Mouse (Mus musculus) liver, postnatal 0 days (tissue): Measurements from ENCODE around the gene Kcnip3. TPM values are rescaled to one million over a fixed set of nuclear protein-coding genes. Genes with fewer than 3 reads are reported as not detected.

Experiments used
- ATAC-seq: fragments of 200-750 bp; cut with Nextera tagmentation; 2 replicates; pipeline ENCODE4 v1.8.0; 2017; ENCODE audit warnings: mild to moderate bottlenecking, moderate library complexity
- DNase-seq: peaks from one replicate; pipeline ENCODE4 v3.0.0-alpha.2; 2016
- H3K27ac ChIP-seq: fragments of 300-500 bp; sonication (generic); 2 replicates; pipeline ENCODE4 v1.5.1; 2014; ENCODE audit warnings: antibody characterized with exemption, moderate library complexity, mild to moderate bottlenecking, low read depth
- H3K27me3 ChIP-seq: fragments of 300-500 bp; sonication (generic); 2 replicates; pipeline ENCODE4 v1.6.1; 2014; ENCODE audit warnings: low read length, control low read depth, mixed read lengths; ENCODE audit not compliant: insufficient read depth
- H3K36me3 ChIP-seq: fragments of 300-500 bp; sonication (generic); replicated peaks from 2 replicates; pipeline ENCODE4 v1.6.1; 2014; ENCODE audit warnings: mild to moderate bottlenecking, control low read depth, low read length, moderate library complexity, mixed read lengths; ENCODE audit not compliant: insufficient read depth
- H3K4me1 ChIP-seq: fragments of 300-500 bp; sonication (generic); 2 replicates; pipeline ENCODE4 v1.6.1; 2014; ENCODE audit warnings: antibody characterized with exemption, mild to moderate bottlenecking, control low read depth; ENCODE audit not compliant: insufficient read depth
- H3K4me2 ChIP-seq: fragments of 300-500 bp; sonication (generic); 2 replicates; pipeline ENCODE4 v1.6.1; 2014; ENCODE audit warnings: low read depth, mild to moderate bottlenecking, low read length, moderate library complexity, mixed read lengths
- H3K4me3 ChIP-seq: fragments of 300-500 bp; sonication (generic); 2 replicates; pipeline ENCODE4 v1.5.1; 2014; ENCODE audit warnings: low read depth, low read length
- H3K9ac ChIP-seq: fragments of 300-500 bp; sonication (generic); replicated peaks from 2 replicates; pipeline ENCODE4 v1.6.1; 2014; ENCODE audit warnings: mild to moderate bottlenecking, moderate library complexity
- H3K9me3 ChIP-seq: fragments of 300-500 bp; sonication (generic); 2 replicates; pipeline ENCODE4 v1.6.1; 2016; ENCODE audit warnings: mild to moderate bottlenecking, control low read depth, low read length, mixed read lengths
- CTCF ChIP-seq: sonication (generic); IDR thresholded peaks from 2 replicates; pipeline ENCODE4 v1.5.1; 2016; ENCODE audit warnings: antibody characterized with exemption, low read depth
- EP300 ChIP-seq: IDR thresholded peaks from 2 replicates; pipeline ENCODE4 v1.6.1; 2016; ENCODE audit warnings: antibody characterized with exemption, low read depth, mild to moderate bottlenecking
- WGBS: fragments of 180-500 bp; shearing (Covaris S2); extraction: QIAGEN DNeasy Blood & Tissue Kit; methylation state at CpG from one replicate; pipeline ENCODE4 v1.1.7; 2014; ENCODE audit not compliant: insufficient replicate concordance; 5-methylcytosine and 5-hydroxymethylcytosine counted together
- polyA plus RNA-seq: library from polyadenylated mRNA; unstranded; fragments of >200 nt; fragmentation: Nextera tagmentation; extraction: Ambion mirVana; gene quantifications from 2 replicates; pipeline ENCODE4 v1.2.1, GENCODE M21; 2015

Kcnip3 gene
- polyA plus RNA-seq, 1 experiment from 2014 or later, result 0.23 TPM

DNA sequence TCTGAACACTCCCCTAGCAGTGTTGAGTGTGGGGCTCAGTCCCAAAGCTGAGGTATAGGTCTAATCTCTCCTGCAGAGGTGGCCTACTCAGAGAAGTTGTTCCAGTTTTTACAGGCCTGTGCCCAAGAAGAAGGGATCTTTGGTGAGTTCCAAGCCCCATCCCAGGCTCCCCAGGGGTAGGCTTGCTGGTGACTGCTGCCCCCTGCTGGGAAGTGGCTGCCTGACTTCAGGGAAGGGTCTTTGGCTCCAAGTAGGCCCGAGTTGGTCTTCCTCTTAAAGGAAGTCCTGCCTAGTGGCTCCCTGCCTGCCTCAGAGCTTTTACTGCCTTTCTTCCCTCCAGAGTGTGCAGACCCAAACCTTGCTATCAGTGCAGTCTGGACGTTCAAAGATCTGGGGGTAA, 86.8 kb downstream of the Kcnip3 start:
- H3K4me1 ChIP-seq, result peaks cover 2% of the 10 kb centered on the region; the same call in 1 of the 2 replicates
- no peaks in the 10 kb centered on the region for H3K9me3 ChIP-seq
- peaks cover 16% of the 10 kb centered on the region for H3K36me3 ChIP-seq
- no peak overlapping the region for H3K27ac ChIP-seq
- peak; percentile 29; the same call in 1 of the 2 replicates for ATAC-seq
- DNase-seq, result peak; percentile 66
- no peaks in the 10 kb centered on the region for H3K27me3 ChIP-seq
- H3K9ac ChIP-seq, result no peak overlapping the region
- TF ChIP-seq CTCF (peak; percentile 77), EP300 (no peak)
- H3K4me2 ChIP-seq, result no peak overlapping the region
- H3K4me3 ChIP-seq, result no peak overlapping the region
- WGBS, result 30% methylated on average over 2 of the region's 2 CpGs

DNA sequence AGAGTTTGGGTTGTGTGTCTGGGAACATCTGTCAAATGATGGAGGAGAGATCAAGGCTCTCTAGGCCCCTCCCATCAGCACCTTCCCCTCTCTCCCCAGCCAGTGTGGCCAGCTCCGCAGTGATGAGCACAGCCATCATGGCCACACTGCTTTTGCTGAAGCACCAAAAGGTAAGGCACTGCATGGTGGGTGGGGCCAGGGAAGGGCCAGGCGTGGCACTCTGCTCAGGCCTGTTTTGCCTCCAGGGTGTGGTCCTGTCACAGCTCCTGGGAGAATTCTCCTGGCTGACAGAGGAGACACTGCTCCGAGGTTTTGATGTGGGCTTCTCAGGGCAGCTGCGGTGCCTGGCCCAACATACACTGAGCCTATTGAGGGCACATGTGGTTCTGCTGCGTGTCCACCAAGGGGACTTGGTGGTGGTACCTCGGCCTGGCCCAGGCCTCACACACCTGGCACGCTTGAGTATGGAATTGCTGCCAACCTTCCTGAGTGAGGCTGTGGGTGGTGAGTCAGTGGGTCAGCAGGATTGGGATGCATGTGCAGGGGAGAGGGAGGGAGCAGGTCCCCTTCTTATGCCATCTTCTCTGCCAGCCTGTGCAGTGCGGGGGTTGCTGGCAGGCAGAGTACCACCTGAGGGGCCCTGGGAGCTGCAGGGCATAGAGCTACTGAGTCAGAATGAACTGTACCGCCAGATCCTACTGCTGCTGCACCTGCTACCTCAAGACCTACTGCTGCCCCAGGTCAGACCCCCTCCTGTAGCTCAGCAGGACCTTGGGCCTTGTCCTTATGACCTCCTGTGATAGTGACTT, 88.2 kb downstream of the Kcnip3 start:
- DNase-seq, result no peak
- Histone ChIP-seq H3K4me1 (peaks cover 2% of the 10 kb centered on the region; the same call in 1 of the 2 replicates), H3K9me3 (no peaks in the 10 kb centered on the region), H3K27me3 (0 out of 2 replicates have a peak, but pooled peaks cover 3% of the 10 kb centered on the region), H3K4me3 (no peak overlapping the region), H3K9ac (no peak overlapping the region), H3K4me2 (no peak overlapping the region), H3K36me3 (peaks cover 16% of the 10 kb centered on the region), H3K27ac (no peak overlapping the region)
- 79% methylated on average over 9 of the region's 9 CpGs for WGBS
- no peak; the same call in 1 of the 2 replicates for ATAC-seq
- TF ChIP-seq EP300 (no peak), CTCF (no peak)

DNA sequence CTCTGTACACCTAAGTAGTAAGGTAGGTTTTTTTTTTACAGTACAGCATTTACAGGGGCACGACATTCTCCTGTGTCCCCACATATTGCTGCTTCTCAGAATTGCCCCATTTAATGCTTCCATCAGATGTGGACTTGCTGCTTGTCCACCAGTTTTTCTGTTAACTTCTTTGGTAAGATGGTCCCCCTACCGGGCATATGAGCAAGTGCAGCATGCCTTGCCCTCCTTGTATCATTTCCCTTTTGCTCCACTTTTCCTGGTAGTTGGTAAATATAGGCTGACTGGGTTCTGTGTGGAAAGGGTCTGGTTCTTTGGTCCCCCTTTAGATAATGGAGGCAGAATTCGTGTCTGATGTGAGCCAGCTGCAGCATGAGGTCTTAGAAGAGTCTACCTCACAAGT, 91.7 kb downstream of the Kcnip3 start:
- H3K9ac ChIP-seq, result no peak overlapping the region

DNA sequence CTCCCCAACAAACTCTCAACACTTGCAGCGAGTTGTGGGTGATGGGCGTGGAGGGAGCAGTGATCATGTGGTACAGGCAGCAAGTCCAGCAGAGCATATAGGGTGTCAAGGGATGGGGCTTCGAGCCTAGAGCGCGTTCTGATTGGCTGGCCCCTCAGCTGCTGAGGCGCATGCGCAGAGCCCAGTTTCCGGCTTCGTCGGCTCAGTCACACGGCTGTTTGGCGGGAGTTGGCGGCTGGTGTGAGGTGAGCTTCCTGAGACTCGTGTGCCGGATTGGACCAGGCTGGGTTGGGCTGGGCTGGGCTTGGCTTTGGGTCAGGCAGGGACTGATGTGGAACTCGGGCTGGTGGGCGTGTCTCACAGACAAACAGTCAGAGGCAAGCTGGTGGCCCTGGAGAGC, 96.9 kb downstream of the Kcnip3 start, which contains the start of gene Gpat2:
Gpat2 (plus strand) TSS at position 223 of the 400 bp plus-strand sequence.
- H3K4me1 ChIP-seq, result no peaks in the 10 kb centered on the region
- H3K27me3 ChIP-seq, result 0 out of 2 replicates have a peak, but pooled peaks cover 3% of the 10 kb centered on the region
- H3K27ac ChIP-seq, result no peak within 1 kb of the TSS
- no peak within 1 kb of the TSS for H3K4me2 ChIP-seq
- no peak within 1 kb of the TSS for H3K4me3 ChIP-seq
- H3K9me3 ChIP-seq, result no peaks in the 10 kb centered on the region
- DNase-seq (no peak), ATAC-seq (no peak)
- 81% methylated on average over 17 of the region's 17 CpGs for WGBS
- no peak within 1 kb of the TSS for H3K9ac ChIP-seq
- no peaks in the 10 kb centered on the region for H3K36me3 ChIP-seq
- TF ChIP-seq EP300 (no peak), CTCF (no peak)

More for the DNA sequence above, 91.7 kb downstream of the Kcnip3 start:
- Histone ChIP-seq H3K4me3 (no peak overlapping the region), H3K4me2 (no peak overlapping the region), H3K27me3 (0 out of 2 replicates have a peak, but pooled peaks cover 3% of the 10 kb centered on the region), H3K9me3 (no peaks in the 10 kb centered on the region), H3K4me1 (peaks cover 2% of the 10 kb centered on the region; the same call in 1 of the 2 replicates), H3K27ac (no peak overlapping the region), H3K36me3 (0 out of 2 replicates have a peak, but pooled peaks cover 2% of the 10 kb centered on the region)
- no peak for TF ChIP-seq EP300
- peak; percentile 84 for TF ChIP-seq CTCF
- DNase-seq (peak; percentile 36), ATAC-seq (no peak)
- WGBS, result 17% methylated on average over 3 of the region's 3 CpGs

DNA sequence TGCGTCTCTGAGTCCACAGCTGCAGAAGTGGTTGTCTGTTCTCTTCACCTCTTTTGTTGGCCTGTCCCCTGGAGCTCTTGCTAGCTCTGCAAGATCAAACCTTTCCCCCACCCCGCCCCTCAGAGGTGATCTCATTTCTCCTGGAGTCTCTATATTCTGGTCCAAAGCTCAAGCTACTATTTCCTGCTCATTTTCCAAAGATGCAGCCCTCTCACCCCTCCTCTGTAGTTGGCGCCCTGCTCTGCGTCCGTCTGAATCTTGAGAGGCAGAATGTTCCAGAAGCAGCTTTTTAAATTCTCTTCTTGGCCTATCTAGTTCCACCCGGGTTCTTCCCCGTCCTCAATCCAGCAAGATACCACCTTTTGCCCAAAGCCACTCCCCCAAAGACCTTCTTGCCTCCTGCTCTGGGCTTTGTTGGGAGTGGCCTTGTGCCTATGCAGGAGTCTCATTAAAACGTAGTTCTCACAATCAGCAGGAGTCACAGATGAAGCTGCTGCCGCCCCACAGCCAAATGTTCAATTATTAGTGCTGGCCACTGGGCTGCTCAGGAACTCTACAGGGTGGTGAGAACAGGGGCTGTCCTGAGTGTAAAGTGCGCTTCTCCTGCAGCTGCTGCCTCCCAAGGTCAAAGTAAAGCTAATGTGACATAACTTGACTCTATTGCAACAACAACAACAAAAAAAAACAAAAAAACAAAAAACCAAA, 103.5 kb downstream of the Kcnip3 start:
- Histone ChIP-seq H3K4me3 (no peak overlapping the region), H3K4me1 (no peaks in the 10 kb centered on the region), H3K9me3 (no peaks in the 10 kb centered on the region), H3K27ac (no peak overlapping the region), H3K36me3 (no peaks in the 10 kb centered on the region), H3K27me3 (no peaks in the 10 kb centered on the region), H3K9ac (no peak overlapping the region), H3K4me2 (no peak overlapping the region)
- no peak for ATAC-seq
- no peak for DNase-seq
- 63% methylated on average over 10 of the region's 10 CpGs for WGBS
- TF ChIP-seq CTCF, result no peak
- no peak for TF ChIP-seq EP300

DNA sequence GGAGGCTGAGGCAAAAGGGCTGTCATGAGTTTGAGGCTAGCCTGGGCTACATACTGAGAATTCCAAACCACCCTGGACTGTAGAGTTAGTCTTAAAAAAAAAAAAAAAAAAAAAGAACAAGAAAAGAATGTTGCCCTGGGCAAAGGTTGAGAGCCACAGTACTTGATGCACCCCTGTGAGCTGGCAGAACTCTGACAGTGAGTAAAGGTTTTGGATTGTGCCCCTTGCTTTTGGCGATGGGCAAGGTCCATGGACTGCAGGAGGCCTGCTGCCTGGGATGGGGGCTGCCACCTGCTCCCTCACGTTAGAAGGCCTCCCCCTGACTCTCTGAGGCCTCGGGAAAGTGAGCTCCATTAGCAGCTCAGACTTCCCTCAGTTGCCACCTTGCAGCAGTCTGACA, 105.2 kb downstream of the Kcnip3 start:
- Histone ChIP-seq H3K27ac (no peak overlapping the region), H3K4me1 (no peaks in the 10 kb centered on the region)

More for the DNA sequence above, 105.2 kb downstream of the Kcnip3 start:
- WGBS, result 52% methylated on average over 3 of the region's 3 CpGs
- no peaks in the 10 kb centered on the region for H3K36me3 ChIP-seq
- no peaks in the 10 kb centered on the region for H3K27me3 ChIP-seq
- no peaks in the 10 kb centered on the region for H3K9me3 ChIP-seq
- no peak overlapping the region for H3K4me3 ChIP-seq
- H3K9ac ChIP-seq, result no peak overlapping the region
- TF ChIP-seq CTCF (no peak), EP300 (no peak)
- no peak overlapping the region for H3K4me2 ChIP-seq
- ATAC-seq (no peak), DNase-seq (no peak)
